Mouse (Mus musculus) neural tube, embryonic 14.5 days (tissue): ENCODE data around the gene Uba5. TPM values are rescaled to one million over a fixed set of nuclear protein-coding genes. Genes with fewer than 3 reads are reported as not detected.

Experiments used
- ATAC-seq: fragments of 200-750 bp; cut with Nextera tagmentation; 2 replicates; pipeline ENCODE4 v1.8.0; 2017; ENCODE audit warnings: low read depth, mild to moderate bottlenecking, moderate TSS enrichment, moderate library complexity
- H3K27ac ChIP-seq: fragments of 300-500 bp; sonication (generic); 2 replicates; pipeline ENCODE4 v1.5.1; 2014; ENCODE audit warnings: low read depth, mild to moderate bottlenecking, control low read depth, low read length, moderate library complexity, mixed read lengths
- H3K27me3 ChIP-seq: fragments of 300-500 bp; sonication (generic); 2 replicates; pipeline ENCODE4 v1.6.1; 2014; ENCODE audit warnings: low read length; ENCODE audit not compliant: control insufficient read depth, insufficient read depth
- H3K36me3 ChIP-seq: fragments of 300-500 bp; sonication (generic); 2 replicates; pipeline ENCODE4 v1.6.1; 2014; ENCODE audit warnings: low read length, mixed read lengths; ENCODE audit not compliant: control insufficient read depth, insufficient read depth
- H3K4me1 ChIP-seq: fragments of 300-500 bp; sonication (generic); 2 replicates; pipeline ENCODE4 v1.6.1; 2014; ENCODE audit warnings: low read length; ENCODE audit not compliant: control insufficient read depth, insufficient read depth
- H3K4me2 ChIP-seq: fragments of 300-500 bp; sonication (generic); 2 replicates; pipeline ENCODE4 v1.6.1; 2014; ENCODE audit warnings: mild to moderate bottlenecking, low read depth, low read length, control low read depth
- H3K4me3 ChIP-seq: fragments of 300-500 bp; sonication (generic); 2 replicates; pipeline ENCODE4 v1.5.1; 2014; ENCODE audit warnings: low read depth, low read length, control low read depth, mixed read lengths
- H3K9ac ChIP-seq: fragments of 300-500 bp; sonication (generic); replicated peaks from 2 replicates; pipeline ENCODE4 v1.6.1; 2014; ENCODE audit warnings: low read depth, mild to moderate bottlenecking, control low read depth, low read length, mixed read lengths
- H3K9me3 ChIP-seq: fragments of 300-500 bp; sonication (generic); 2 replicates; pipeline ENCODE4 v1.6.1; 2016; ENCODE audit warnings: low read length; ENCODE audit not compliant: control insufficient read depth
- WGBS: fragments of 180-500 bp; shearing (Covaris S2); extraction: QIAGEN DNeasy Blood & Tissue Kit; methylation state at CpG from one replicate; pipeline ENCODE4 v1.1.7; 2014; 5-methylcytosine and 5-hydroxymethylcytosine counted together
- polyA plus RNA-seq: library from polyadenylated mRNA; unstranded; fragments of >200 nt; fragmentation: Nextera tagmentation; extraction: Ambion mirVana; gene quantifications from 2 replicates; pipeline ENCODE4 v1.2.1, GENCODE M21; 2014

Uba5 gene
- polyA plus RNA-seq, 1 experiment from 2014 or later, result 72.6 TPM

DNA sequence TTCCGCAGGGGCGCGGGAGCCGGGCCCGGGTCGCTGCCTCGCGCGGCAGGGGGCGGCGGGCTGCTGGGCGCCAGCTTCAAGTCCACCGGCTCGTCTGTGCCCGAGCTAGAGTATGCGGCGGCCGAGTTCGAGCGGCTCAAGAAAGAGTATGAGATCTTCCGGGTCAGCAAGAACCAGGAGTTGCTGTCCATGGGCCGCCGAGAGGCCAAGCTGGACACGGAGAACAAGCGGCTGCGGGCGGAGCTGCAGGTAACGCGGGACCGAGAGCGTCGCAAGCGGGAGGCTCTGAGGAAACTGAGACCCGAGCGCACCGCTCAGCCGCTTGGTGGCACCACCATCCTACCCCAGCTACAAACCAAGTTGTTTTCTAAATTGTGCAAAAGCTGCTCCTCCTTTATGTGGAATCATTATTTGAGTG lies 60.0 kb downstream of the Uba5 start:
- Histone ChIP-seq H3K9me3 (no peaks in the 10 kb centered on the region), H3K4me3 (peak overlapping the region; percentile 64), H3K27ac (peak overlapping the region; percentile 81), H3K4me2 (peak overlapping the region; percentile 58), H3K9ac (peak overlapping the region; percentile 64), H3K36me3 (no peaks in the 10 kb centered on the region), H3K27me3 (no peaks in the 10 kb centered on the region), H3K4me1 (no peaks in the 10 kb centered on the region)
- under 1% methylated on average over 37 of the region's 37 CpGs for WGBS
- ATAC-seq, result peak; percentile 56

- WGBS, result under 1% methylated on average over 53 of the region's 55 CpGs
Measured at GRCm38 (mm10) chr9:104001921-104002859, 60.7 kb downstream of the Uba5 start, which contains the start of gene Nphp3. Nphp3 (plus strand) TSS chr9:104002544.

DNA sequence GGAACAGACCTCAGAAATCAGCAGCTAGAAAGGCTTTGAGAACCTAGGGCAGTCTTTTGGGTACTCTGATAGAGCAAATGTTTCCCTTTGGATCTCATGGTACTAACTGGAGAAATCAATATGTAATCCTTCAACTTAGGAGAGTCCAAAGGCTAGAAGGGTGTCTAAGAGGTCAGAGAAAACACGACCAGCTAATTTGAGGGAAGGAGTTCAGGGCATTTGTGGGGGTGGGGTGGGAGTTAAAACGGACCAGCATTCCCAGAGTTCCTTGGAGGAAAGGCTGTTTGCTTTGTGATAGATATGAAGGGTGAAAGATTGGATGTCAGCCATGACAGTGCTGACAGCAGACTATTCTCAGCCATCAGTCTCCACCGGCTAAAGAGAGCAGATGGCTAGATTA lies 62.3 kb downstream of the Uba5 start:
- no peaks in the 10 kb centered on the region for H3K27me3 ChIP-seq
- no peak overlapping the region for H3K4me2 ChIP-seq
- ATAC-seq, result no peak
- H3K27ac ChIP-seq, result no peak overlapping the region
- H3K9ac ChIP-seq, result no peak overlapping the region
- no peaks in the 10 kb centered on the region for H3K36me3 ChIP-seq
- H3K4me1 ChIP-seq, result no peaks in the 10 kb centered on the region
- no peak overlapping the region for H3K4me3 ChIP-seq
- H3K9me3 ChIP-seq, result no peaks in the 10 kb centered on the region
- WGBS, result 65% methylated on average over 3 of the region's 3 CpGs

More at GRCm38 (mm10) chr9:104001921-104002859, 60.7 kb downstream of the Uba5 start, which contains the start of gene Nphp3:
- Histone ChIP-seq H3K4me1 (no peaks in the 10 kb centered on the region), H3K9me3 (no peaks in the 10 kb centered on the region), H3K27ac (peak within 1 kb of the TSS; percentile 81), H3K36me3 (no peaks in the 10 kb centered on the region), H3K4me2 (peak within 1 kb of the TSS; percentile 58), H3K4me3 (peak within 1 kb of the TSS; percentile 64), H3K27me3 (no peaks in the 10 kb centered on the region), H3K9ac (peak within 1 kb of the TSS; percentile 64)
- ATAC-seq, result peak; percentile 98

Other genes starting within 250 kb of the Uba5 start
- 3.6 and 5.0 TPM in 2 replicates for gene Nphp3, start 60.6 kb downstream of the Uba5 start, polyA plus RNA-seq
- gene Gm28305, start 22.5 kb downstream of the Uba5 start, polyA plus RNA-seq, result not detected in 2 replicates
- 7.8 and 8.8 TPM in 2 replicates for gene Acad11, start 243 bp upstream of the Uba5 start, polyA plus RNA-seq
- 1.4 and 2.2 TPM in 2 replicates for gene Ackr4, start 63.8 kb upstream of the Uba5 start, polyA plus RNA-seq
- 26.1 and 32.3 TPM in 2 replicates for gene Dnajc13, start 199.8 kb upstream of the Uba5 start, polyA plus RNA-seq